Mouse (Mus musculus) heart, adult 2 months (tissue): Measurements from ENCODE around the gene Ptprn2.

Experiments
- CTCF ChIP-seq: fragments of 200-600 bp; IDR thresholded peaks from 2 replicates; pipeline ENCODE4 v1.8.1; 2022; ENCODE audit warnings: antibody characterized with exemption, mild to moderate bottlenecking, moderate library complexity
- EP300 ChIP-seq: fragments of 200-500 bp; IDR thresholded peaks from 2 replicates; pipeline ENCODE4 v1.6.1; 2011; ENCODE audit warnings: low read depth, low read length, control low read depth; ENCODE audit not compliant: insufficient read depth
- POLR2A ChIP-seq: fragments of 200-500 bp; IDR thresholded peaks from 2 replicates; pipeline ENCODE4 v1.6.1; 2011; ENCODE audit warnings: mild to moderate bottlenecking, low read depth, low read length, control low read depth; ENCODE audit not compliant: insufficient read depth

GRCm38 (mm10) chr12:116803331-116803730, 317.8 kb downstream of the Ptprn2 start:
- TF ChIP-seq POLR2A (no peak), EP300 (no peak), CTCF (no peak)
